Mouse (Mus musculus) liver, embryonic 12.5 days (tissue): ENCODE measurements around the gene Gm21860. TPM values are rescaled to one million over a fixed set of nuclear protein-coding genes. Genes with fewer than 3 reads are reported as not detected.
A peak's percentile ranks its signal among the peaks of the same experiment; 100 is the strongest.
"Not testable (repeated sequence)": the region's sequence is repeated elsewhere in the genome, so short reads cannot be mapped to it uniquely, and the experiment has no call there.

Experiments
- ATAC-seq: fragments of 200-750 bp; cut with Nextera tagmentation; 2 replicates; pipeline ENCODE4 v1.8.0; 2017; ENCODE audit warnings: moderate number of reproducible peaks, mild to moderate bottlenecking, moderate library complexity
- H3K27ac ChIP-seq: fragments of 300-500 bp; sonication (generic); 2 replicates; pipeline ENCODE4 v1.5.1; 2016; ENCODE audit warnings: mild to moderate bottlenecking
- H3K27me3 ChIP-seq: fragments of 300-500 bp; sonication (generic); replicated peaks from 2 replicates; pipeline ENCODE4 v1.6.1; 2016; ENCODE audit warnings: mild to moderate bottlenecking, moderate library complexity
- H3K36me3 ChIP-seq: fragments of 300-500 bp; sonication (generic); 2 replicates; pipeline ENCODE4 v1.6.1; 2016; ENCODE audit warnings: mild to moderate bottlenecking, moderate library complexity
- H3K4me1 ChIP-seq: fragments of 300-500 bp; sonication (generic); 2 replicates; pipeline ENCODE4 v1.6.1; 2016
- H3K4me2 ChIP-seq: fragments of 300-500 bp; sonication (generic); 2 replicates; pipeline ENCODE4 v1.6.1; 2016; ENCODE audit warnings: mild to moderate bottlenecking, moderate library complexity
- H3K4me3 ChIP-seq: fragments of 300-500 bp; sonication (generic); 2 replicates; pipeline ENCODE4 v1.5.1; 2016; ENCODE audit warnings: mild to moderate bottlenecking, moderate library complexity
- H3K9ac ChIP-seq: fragments of 300-500 bp; sonication (generic); 2 replicates; pipeline ENCODE4 v1.6.1; 2016; ENCODE audit warnings: mild to moderate bottlenecking, moderate library complexity
- H3K9me3 ChIP-seq: fragments of 300-500 bp; sonication (generic); replicated peaks from 2 replicates; pipeline ENCODE4 v1.6.1; 2016; ENCODE audit warnings: mild to moderate bottlenecking, moderate library complexity
- WGBS: fragments of 180-500 bp; shearing (Covaris S2); methylation state at CpG from one replicate; pipeline ENCODE4 v1.1.7; 2016; ENCODE audit not compliant: insufficient replicate concordance; 5-methylcytosine and 5-hydroxymethylcytosine counted together
- polyA plus RNA-seq: library from polyadenylated mRNA; unstranded; fragments of >200 nt; fragmentation: Nextera tagmentation; extraction: Ambion mirVana; gene quantifications from 2 replicates; pipeline ENCODE4 v1.2.1, GENCODE M21; 2016

The Gm21860 gene
- polyA plus RNA-seq = not detected in 2 replicates

GRCm38 (mm10) chrY:90754721-90755120, at the start of gene Gm21860:
Gene Gm21860, minus strand, starts transcription at chrY:90754821.
- H3K4me2 ChIP-seq, ATAC-seq, H3K4me3 ChIP-seq, H3K9ac ChIP-seq, H3K36me3 ChIP-seq, H3K27ac ChIP-seq, H3K4me1 ChIP-seq, H3K9me3 ChIP-seq, H3K27me3 ChIP-seq: not testable (repeated sequence)
- no CpG with 5 or more reads among the region's 8 CpGs for WGBS

- H3K4me3 ChIP-seq, H3K9ac ChIP-seq, ATAC-seq, H3K27me3 ChIP-seq, H3K27ac ChIP-seq, H3K4me2 ChIP-seq, H3K36me3 ChIP-seq, H3K9me3 ChIP-seq, H3K4me1 ChIP-seq: not testable (repeated sequence)
- no CpG with 5 or more reads among the region's 48 CpGs for WGBS
These were observed 29.8 kb upstream of the Gm21860 start, which contains the start of gene Gm47283 for GRCm38 (mm10) chrY:90784438-90784837. Gene Gm47283, plus strand, starts transcription at chrY:90784738.

GRCm38 (mm10) chrY:90745256-90745655, 9.4 kb downstream of the Gm21860 start:
- H3K27ac ChIP-seq, H3K4me3 ChIP-seq, H3K9ac ChIP-seq, H3K4me2 ChIP-seq, H3K4me1 ChIP-seq, H3K27me3 ChIP-seq, ATAC-seq: not testable (repeated sequence)
- Histone ChIP-seq H3K9me3 (peaks cover 39% of the 10 kb centered on the region), H3K36me3 (peaks cover 40% of the 10 kb centered on the region)
- WGBS = 81% methylated on average over 5 of the region's 5 CpGs

GRCm38 (mm10) chrY:90744381-90744981, 10.1 kb downstream of the Gm21860 start:
- H3K9ac ChIP-seq, H3K27me3 ChIP-seq, H3K27ac ChIP-seq, H3K4me1 ChIP-seq: not testable (repeated sequence)
- peaks cover 48% of the 10 kb centered on the region for H3K36me3 ChIP-seq
- H3K9me3 ChIP-seq = peaks cover 46% of the 10 kb centered on the region
- H3K4me3 ChIP-seq = peak overlapping the region; percentile 28
- peak; percentile 85 for ATAC-seq
- peak overlapping the region; percentile 47 for H3K4me2 ChIP-seq
- WGBS = 64% methylated on average over 51 of the region's 51 CpGs

GRCm38 (mm10) chrY:90743811-90744220, 10.8 kb downstream of the Gm21860 start:
- Histone ChIP-seq H3K27me3 (no peaks in the 10 kb centered on the region), H3K4me2 (peak overlapping the region; percentile 47; the same call in 1 of the 2 replicates), H3K4me1 (no peaks in the 10 kb centered on the region), H3K9ac (no peak overlapping the region), H3K9me3 (peaks cover 53% of the 10 kb centered on the region), H3K36me3 (peaks cover 55% of the 10 kb centered on the region), H3K4me3 (no peak overlapping the region), H3K27ac (no peak overlapping the region)
- 63% methylated on average over 5 of the region's 21 CpGs for WGBS
- no peak for ATAC-seq

- H3K27ac ChIP-seq, H3K9ac ChIP-seq, ATAC-seq, H3K4me2 ChIP-seq, H3K4me3 ChIP-seq, H3K4me1 ChIP-seq, H3K27me3 ChIP-seq: not testable (repeated sequence)
- 74% methylated on average over 42 of the region's 46 CpGs for WGBS
- H3K9me3 ChIP-seq = peaks cover 56% of the 10 kb centered on the region
- H3K36me3 ChIP-seq = peaks cover 58% of the 10 kb centered on the region
These were observed 11.4 kb downstream of the Gm21860 start for GRCm38 (mm10) chrY:90743053-90743810.

- H3K9me3 ChIP-seq = peaks cover 56% of the 10 kb centered on the region
- not testable (repeated sequence) for H3K9ac ChIP-seq, H3K27me3 ChIP-seq, H3K4me3 ChIP-seq, H3K4me1 ChIP-seq, H3K4me2 ChIP-seq, H3K27ac ChIP-seq
- peaks cover 58% of the 10 kb centered on the region for H3K36me3 ChIP-seq
- WGBS = 83% methylated on average over 49 of the region's 49 CpGs
- 0 out of 2 replicates have a peak, but pooled peaks have one; percentile 5 for ATAC-seq
These were observed 12.2 kb downstream of the Gm21860 start for GRCm38 (mm10) chrY:90742261-90743052.

GRCm38 (mm10) chrY:90741452-90742260, 13.0 kb downstream of the Gm21860 start:
- H3K27ac ChIP-seq, H3K9ac ChIP-seq, H3K27me3 ChIP-seq, H3K4me3 ChIP-seq, H3K4me1 ChIP-seq, H3K4me2 ChIP-seq: not testable (repeated sequence)
- peaks cover 56% of the 10 kb centered on the region for H3K9me3 ChIP-seq
- peaks cover 58% of the 10 kb centered on the region for H3K36me3 ChIP-seq
- peak; percentile 42 for ATAC-seq
- WGBS = 79% methylated on average over 42 of the region's 43 CpGs

GRCm38 (mm10) chrY:90741006-90741405, 13.6 kb downstream of the Gm21860 start:
- not testable (repeated sequence) for H3K4me1 ChIP-seq, H3K4me2 ChIP-seq, H3K27ac ChIP-seq, H3K9ac ChIP-seq, H3K4me3 ChIP-seq, H3K27me3 ChIP-seq
- peak; percentile 50 for ATAC-seq
- 76% methylated on average over 38 of the region's 38 CpGs for WGBS
- peaks cover 58% of the 10 kb centered on the region for H3K36me3 ChIP-seq
- peaks cover 56% of the 10 kb centered on the region for H3K9me3 ChIP-seq

GRCm38 (mm10) chrY:90740013-90740561, 14.5 kb downstream of the Gm21860 start:
- H3K36me3 ChIP-seq = peaks cover 52% of the 10 kb centered on the region
- H3K9ac ChIP-seq = no peak overlapping the region
- H3K4me1 ChIP-seq = no peaks in the 10 kb centered on the region
- H3K27ac ChIP-seq = no peak overlapping the region
- peaks cover 50% of the 10 kb centered on the region for H3K9me3 ChIP-seq
- H3K4me2 ChIP-seq = no peak overlapping the region
- peak; percentile 4; the same call in 1 of the 2 replicates for ATAC-seq
- WGBS = 36% methylated on average over 14 of the region's 14 CpGs
- H3K27me3 ChIP-seq = no peaks in the 10 kb centered on the region
- H3K4me3 ChIP-seq = no peak overlapping the region

- ATAC-seq = not testable (repeated sequence)
These were observed 15.0 kb downstream of the Gm21860 start for GRCm38 (mm10) chrY:90739531-90740012.

More at GRCm38 (mm10) chrY:90739531-90740012, 15.0 kb downstream of the Gm21860 start:
- not testable (repeated sequence) for H3K4me1 ChIP-seq, H3K27ac ChIP-seq, H3K4me3 ChIP-seq, H3K9ac ChIP-seq, H3K4me2 ChIP-seq, H3K27me3 ChIP-seq
- WGBS = 41% methylated on average over 11 of the region's 11 CpGs
- H3K9me3 ChIP-seq = peaks cover 47% of the 10 kb centered on the region
- H3K36me3 ChIP-seq = peaks cover 48% of the 10 kb centered on the region
